Mouse (Mus musculus) limb, embryonic 11.5 days (tissue): ENCODE data around the gene Slc25a38. TPM values are rescaled to one million over a fixed set of nuclear protein-coding genes. Genes with fewer than 3 reads are reported as not detected.

Experiments
- ATAC-seq: fragments of 200-750 bp; cut with Nextera tagmentation; 2 replicates; pipeline ENCODE4 v1.8.0; 2017; ENCODE audit warnings: low read depth; ENCODE audit not compliant: insufficient number of reproducible peaks, low FRiP score, low TSS enrichment
- DNase-seq: peaks from one replicate; pipeline ENCODE4 v3.0.0-alpha.2; 2015; ENCODE audit warnings: low spot score
- H3K27ac ChIP-seq: fragments of 300-500 bp; sonication (generic); replicated peaks from 2 replicates; pipeline ENCODE4 v1.5.1; 2014; ENCODE audit warnings: low read depth, mild to moderate bottlenecking, low read length
- H3K27me3 ChIP-seq: fragments of 300-500 bp; sonication (generic); 2 replicates; pipeline ENCODE4 v1.6.1; 2014; ENCODE audit warnings: mild to moderate bottlenecking, low read length, mixed read lengths; ENCODE audit not compliant: control insufficient read depth, insufficient read depth
- H3K36me3 ChIP-seq: fragments of 300-500 bp; sonication (generic); 2 replicates; pipeline ENCODE4 v1.6.1; 2014; ENCODE audit warnings: mild to moderate bottlenecking, low read length, moderate library complexity, mixed read lengths; ENCODE audit not compliant: control insufficient read depth, insufficient read depth
- H3K4me1 ChIP-seq: fragments of 300-500 bp; sonication (generic); 2 replicates; pipeline ENCODE4 v1.6.1; 2014; ENCODE audit warnings: low read length, mixed read lengths; ENCODE audit not compliant: control insufficient read depth, insufficient read depth
- H3K4me2 ChIP-seq: fragments of 300-500 bp; sonication (generic); 2 replicates; pipeline ENCODE4 v1.6.1; 2014; ENCODE audit warnings: low read depth, mild to moderate bottlenecking, moderate library complexity; ENCODE audit not compliant: severe bottlenecking
- H3K4me3 ChIP-seq: fragments of 300-500 bp; sonication (generic); 2 replicates; pipeline ENCODE4 v1.5.1; 2014; ENCODE audit warnings: low read depth, low read length
- H3K9ac ChIP-seq: fragments of 300-500 bp; sonication (generic); 2 replicates; pipeline ENCODE4 v1.6.1; 2014; ENCODE audit warnings: mild to moderate bottlenecking, low read length
- H3K9me3 ChIP-seq: fragments of 300-500 bp; sonication (generic); 2 replicates; pipeline ENCODE4 v1.6.1; 2016; ENCODE audit warnings: low read length; ENCODE audit not compliant: control insufficient read depth
- WGBS: fragments of 180-500 bp; shearing (Covaris S2); extraction: QIAGEN DNeasy Blood & Tissue Kit; methylation state at CpG from one replicate; pipeline ENCODE4 v1.1.7; 2014; 5-methylcytosine and 5-hydroxymethylcytosine counted together
- polyA plus RNA-seq: library from polyadenylated mRNA; unstranded; fragments of >200 nt; fragmentation: Nextera tagmentation; extraction: Ambion mirVana; gene quantifications from 2 replicates; pipeline ENCODE4 v1.2.1, GENCODE M21; 2014

Gene Slc25a38
- polyA plus RNA-seq, 1 experiment from 2014 or later, result 38.7 TPM

DNA sequence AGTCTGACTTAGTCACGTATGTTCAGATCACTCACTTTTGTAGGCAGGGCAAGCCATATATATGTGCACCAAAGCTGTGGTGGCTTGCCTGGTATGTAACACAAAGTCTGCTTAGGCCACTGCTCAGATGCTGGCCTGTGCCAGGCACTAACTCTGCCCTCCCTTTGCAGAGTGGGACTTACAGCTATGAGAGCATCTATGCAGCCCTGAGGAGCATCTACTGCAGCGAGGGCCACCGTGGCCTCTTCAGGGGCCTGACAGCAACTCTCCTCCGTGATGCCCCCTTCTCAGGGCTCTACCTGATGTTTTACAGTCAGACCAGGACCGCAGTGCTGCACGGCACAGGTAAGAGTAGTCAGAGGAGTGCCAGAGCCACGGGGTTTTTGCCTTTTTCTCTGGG is 10.3 kb downstream of the Slc25a38 start:
- H3K9me3 ChIP-seq, result no peaks in the 10 kb centered on the region
- H3K4me3 ChIP-seq, result no peak overlapping the region
- H3K36me3 ChIP-seq, result peaks cover 17% of the 10 kb centered on the region
- no peaks in the 10 kb centered on the region for H3K27me3 ChIP-seq
- 89% methylated on average over 7 of the region's 7 CpGs for WGBS
- no peak overlapping the region for H3K27ac ChIP-seq
- no peak for ATAC-seq
- H3K9ac ChIP-seq, result no peak overlapping the region
- H3K4me2 ChIP-seq, result no peak overlapping the region
- no peaks in the 10 kb centered on the region for H3K4me1 ChIP-seq
- no peak for DNase-seq

DNA sequence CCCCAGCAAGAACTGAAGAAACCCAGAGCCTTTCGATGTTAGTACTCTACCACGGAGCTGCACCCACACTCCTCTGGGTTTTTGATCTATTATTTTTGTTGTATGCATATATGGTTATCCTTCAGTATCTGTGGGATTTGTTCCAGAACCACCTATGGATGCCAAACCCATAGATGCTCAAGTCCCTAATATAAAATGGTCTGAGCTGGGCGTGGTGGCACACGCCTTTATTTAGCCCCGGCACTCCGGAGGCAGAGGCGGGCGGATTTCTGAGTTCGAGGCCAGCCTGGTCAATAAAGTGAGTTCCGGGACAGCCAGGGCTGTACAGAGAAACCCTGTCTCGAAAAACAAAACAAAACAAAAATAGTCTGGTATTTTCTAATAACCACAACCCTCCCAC is 16.7 kb downstream of the Slc25a38 start:
- 65% methylated on average over 11 of the region's 11 CpGs for WGBS
- Histone ChIP-seq H3K27me3 (no peaks in the 10 kb centered on the region), H3K4me2 (peak overlapping the region; percentile 39; the same call in 1 of the 2 replicates), H3K27ac (peak overlapping the region; percentile 59; the same call in 1 of the 2 replicates), H3K4me1 (peaks cover 12% of the 10 kb centered on the region), H3K9me3 (no peaks in the 10 kb centered on the region), H3K4me3 (peak overlapping the region; percentile 99), H3K36me3 (peaks cover 34% of the 10 kb centered on the region), H3K9ac (0 out of 2 replicates have a peak overlapping the region, but pooled peaks have one; percentile 40)
- ATAC-seq (no peak; the same call in 1 of the 2 replicates), DNase-seq (no peak)

DNA sequence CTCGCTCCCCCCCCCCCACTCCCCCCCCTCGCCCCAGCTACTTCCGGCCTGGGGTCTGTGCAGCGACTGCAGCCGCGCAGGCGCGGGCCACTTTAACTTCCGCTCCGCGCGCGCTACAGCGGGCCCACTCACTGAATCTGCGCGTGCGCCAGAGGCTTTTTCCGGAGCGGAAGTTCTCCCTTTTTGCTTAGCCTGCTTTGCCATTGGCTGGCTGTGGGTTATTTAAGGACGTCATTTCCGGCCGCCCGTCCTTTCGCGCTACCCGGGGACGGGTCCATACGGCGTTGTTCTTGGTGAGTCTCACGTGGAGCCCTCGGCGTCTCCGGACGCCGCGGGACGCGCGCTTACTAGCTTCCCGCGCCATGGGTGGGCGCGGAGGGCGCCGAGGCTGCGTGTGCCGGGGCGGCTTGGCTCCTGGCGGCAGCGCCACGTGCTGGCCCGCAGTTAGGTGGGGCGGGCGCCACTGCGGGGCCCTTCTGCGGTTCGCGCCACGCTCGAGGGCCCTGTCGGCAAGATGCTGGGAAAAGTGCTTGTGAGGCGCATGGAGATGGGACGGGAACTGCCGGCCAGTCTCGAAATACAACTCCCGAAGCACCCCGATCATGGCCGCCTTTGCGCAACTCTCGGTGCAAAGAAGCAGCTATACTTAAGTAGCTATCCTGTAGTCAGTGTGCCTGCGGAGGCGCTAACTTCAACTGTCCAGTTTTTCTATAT is 17.5 kb downstream of the Slc25a38 start, which contains the start of gene Rpsa:
TSS of gene Rpsa (plus strand) at position 152 of the 714 bp plus-strand sequence.
- Histone ChIP-seq H3K27me3 (no peaks in the 10 kb centered on the region), H3K4me1 (peaks cover 12% of the 10 kb centered on the region), H3K9ac (peak within 1 kb of the TSS; percentile 100), H3K4me3 (peak within 1 kb of the TSS; percentile 99), H3K4me2 (peak within 1 kb of the TSS; percentile 86), H3K9me3 (no peaks in the 10 kb centered on the region), H3K36me3 (peaks cover 36% of the 10 kb centered on the region), H3K27ac (peak within 1 kb of the TSS; percentile 92)
- WGBS, result under 1% methylated on average over 70 of the region's 72 CpGs
- ATAC-seq, result peak; percentile 94
- peak; percentile 97 for DNase-seq

DNA sequence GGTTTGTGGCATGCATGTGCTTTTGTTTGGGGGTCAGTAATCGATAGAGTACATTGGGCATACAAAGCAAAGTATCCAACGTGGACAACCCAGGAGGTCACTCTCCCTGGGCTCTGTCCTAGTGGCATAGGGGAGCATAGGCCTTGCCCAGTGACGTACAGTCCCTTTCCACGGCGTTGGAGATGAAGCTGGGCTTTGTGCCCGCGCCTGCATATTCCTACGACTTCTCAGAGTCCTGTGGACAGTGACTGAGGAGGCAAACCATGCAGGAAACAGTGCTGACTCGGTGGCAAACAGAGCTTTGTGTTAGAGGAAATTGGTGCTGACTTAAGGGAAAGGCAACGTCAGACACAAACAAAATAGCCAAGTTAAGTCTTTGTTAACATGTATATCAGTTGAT is 19.1 kb downstream of the Slc25a38 start:
- peaks cover 31% of the 10 kb centered on the region for H3K36me3 ChIP-seq
- peak overlapping the region; percentile 99 for H3K4me3 ChIP-seq
- H3K4me2 ChIP-seq, result peak overlapping the region; percentile 86
- H3K27ac ChIP-seq, result no peak overlapping the region
- H3K9me3 ChIP-seq, result no peaks in the 10 kb centered on the region
- WGBS, result 81% methylated on average over 10 of the region's 10 CpGs
- H3K27me3 ChIP-seq, result no peaks in the 10 kb centered on the region
- DNase-seq, result no peak
- H3K4me1 ChIP-seq, result peaks cover 12% of the 10 kb centered on the region
- H3K9ac ChIP-seq, result peak overlapping the region; percentile 53
- ATAC-seq, result no peak

DNA sequence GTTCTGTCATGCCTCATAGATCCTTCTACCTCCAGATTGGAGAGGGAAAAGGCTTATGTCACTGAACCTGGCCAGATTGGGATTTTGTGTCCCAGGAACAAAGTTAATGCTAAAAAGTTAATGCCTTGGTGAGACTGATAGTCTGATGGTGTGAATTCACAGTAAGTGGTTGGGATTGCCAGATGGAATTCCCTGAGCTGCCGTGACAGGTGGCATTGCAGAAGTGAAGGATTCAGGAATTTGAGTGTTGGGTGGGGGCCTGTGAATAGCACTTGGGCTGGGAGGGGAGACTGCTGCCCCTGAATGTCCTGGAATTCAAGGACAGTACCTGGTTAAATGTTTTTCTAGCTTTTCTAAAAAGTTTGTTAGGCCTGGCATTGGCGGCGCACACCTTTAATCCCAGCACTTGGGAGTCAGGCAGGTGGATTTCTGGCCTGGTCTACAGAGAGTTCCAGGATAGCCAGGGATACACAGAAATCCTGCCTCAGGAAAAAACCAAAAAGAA is 21.7 kb downstream of the Slc25a38 start:
- H3K27ac ChIP-seq, result no peak overlapping the region
- peaks cover 10% of the 10 kb centered on the region for H3K4me1 ChIP-seq
- H3K9me3 ChIP-seq, result no peaks in the 10 kb centered on the region
- H3K36me3 ChIP-seq, result peaks cover 31% of the 10 kb centered on the region
- no peak overlapping the region for H3K9ac ChIP-seq
- DNase-seq (no peak), ATAC-seq (no peak)
- H3K27me3 ChIP-seq, result no peaks in the 10 kb centered on the region
- WGBS, result 90% methylated on average over 3 of the region's 3 CpGs
- no peak overlapping the region for H3K4me3 ChIP-seq
- H3K4me2 ChIP-seq, result no peak overlapping the region

DNA sequence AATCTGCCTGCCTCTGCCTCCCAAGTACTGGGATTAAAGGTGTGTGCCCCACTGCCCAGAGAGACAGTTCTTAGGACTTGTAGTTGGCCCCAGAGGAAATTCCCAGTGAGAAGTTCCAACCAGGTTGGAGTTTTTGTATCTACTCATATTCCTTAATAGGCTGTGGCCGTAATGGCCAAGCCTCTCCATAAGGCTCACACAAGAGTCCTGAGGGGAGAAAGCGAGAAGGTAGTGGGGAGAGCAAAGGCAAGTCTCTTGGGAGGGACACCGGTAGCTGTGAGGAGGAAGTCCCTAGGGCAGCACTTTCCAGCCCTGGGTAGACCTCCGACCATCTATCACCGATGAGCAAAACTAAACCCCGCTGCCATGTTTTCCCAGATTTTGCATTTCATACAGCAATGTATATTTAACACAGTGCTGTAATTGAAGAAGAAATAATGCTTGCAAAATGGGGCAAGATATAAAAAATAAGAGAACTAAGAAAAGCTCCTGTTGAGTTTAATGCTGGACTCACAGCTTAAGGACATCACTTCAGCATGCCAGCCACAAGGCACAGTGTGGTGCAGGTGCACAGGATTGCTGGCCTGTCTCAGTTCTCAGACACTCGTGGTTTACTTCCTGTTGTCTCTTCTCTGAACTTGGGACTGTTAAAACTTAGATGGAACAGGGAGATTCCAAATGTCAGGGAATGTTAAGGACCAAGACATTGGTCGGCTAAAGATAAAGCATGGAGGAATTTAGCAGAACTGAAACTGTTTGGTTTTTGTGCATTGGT is 23.0 kb downstream of the Slc25a38 start:
- DNase-seq (peak; percentile 34), ATAC-seq (no peak)
- Histone ChIP-seq H3K27me3 (no peaks in the 10 kb centered on the region), H3K4me3 (no peak overlapping the region), H3K4me1 (peaks cover 9% of the 10 kb centered on the region), H3K27ac (no peak overlapping the region), H3K9ac (no peak overlapping the region), H3K4me2 (no peak overlapping the region), H3K36me3 (peaks cover 31% of the 10 kb centered on the region), H3K9me3 (no peaks in the 10 kb centered on the region)
- WGBS, result 40% methylated on average over 8 of the region's 8 CpGs

DNA sequence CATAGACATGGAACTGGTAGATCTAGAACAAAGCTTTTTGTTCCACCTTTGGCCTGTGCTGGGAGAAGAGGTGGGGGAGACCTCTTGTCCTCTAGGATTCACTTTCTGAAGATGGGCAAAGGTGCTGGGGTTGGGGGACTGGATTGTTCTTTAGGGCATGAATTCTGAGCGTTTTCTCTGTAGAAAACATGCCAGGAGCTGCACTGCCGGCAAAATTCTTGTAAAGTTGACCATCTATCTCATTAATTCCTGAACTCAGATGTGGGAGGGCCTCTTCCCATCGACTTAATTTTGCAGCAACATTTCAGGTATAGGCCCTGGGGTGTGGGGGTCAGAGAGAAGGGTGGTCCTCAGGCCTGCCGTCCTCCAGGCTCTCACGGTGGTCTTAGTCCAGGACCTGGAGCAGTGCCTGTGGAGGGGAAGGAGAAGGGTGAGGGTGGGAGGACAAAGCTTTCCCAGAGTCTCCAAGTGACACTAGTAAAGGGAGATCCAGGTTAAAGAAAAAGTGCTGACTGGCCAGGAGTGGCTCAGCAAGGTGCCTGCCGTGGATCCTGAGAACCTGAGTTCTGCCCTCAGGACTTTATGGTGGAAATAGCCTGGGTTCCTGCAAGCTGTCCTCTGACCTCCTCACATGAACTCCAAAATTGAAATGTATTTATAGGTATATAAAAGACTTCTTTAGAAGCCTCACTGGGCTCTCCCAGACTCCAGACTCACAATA is 23.7 kb downstream of the Slc25a38 start:
- no peak overlapping the region for H3K4me3 ChIP-seq
- WGBS, result 47% methylated on average over 6 of the region's 6 CpGs
- no peak overlapping the region for H3K4me2 ChIP-seq
- H3K36me3 ChIP-seq, result peaks cover 28% of the 10 kb centered on the region
- no peak for ATAC-seq
- no peaks in the 10 kb centered on the region for H3K27me3 ChIP-seq
- H3K9ac ChIP-seq, result no peak overlapping the region
- no peak for DNase-seq
- H3K27ac ChIP-seq, result no peak overlapping the region
- H3K9me3 ChIP-seq, result no peaks in the 10 kb centered on the region
- H3K4me1 ChIP-seq, result peaks cover 4% of the 10 kb centered on the region

DNA sequence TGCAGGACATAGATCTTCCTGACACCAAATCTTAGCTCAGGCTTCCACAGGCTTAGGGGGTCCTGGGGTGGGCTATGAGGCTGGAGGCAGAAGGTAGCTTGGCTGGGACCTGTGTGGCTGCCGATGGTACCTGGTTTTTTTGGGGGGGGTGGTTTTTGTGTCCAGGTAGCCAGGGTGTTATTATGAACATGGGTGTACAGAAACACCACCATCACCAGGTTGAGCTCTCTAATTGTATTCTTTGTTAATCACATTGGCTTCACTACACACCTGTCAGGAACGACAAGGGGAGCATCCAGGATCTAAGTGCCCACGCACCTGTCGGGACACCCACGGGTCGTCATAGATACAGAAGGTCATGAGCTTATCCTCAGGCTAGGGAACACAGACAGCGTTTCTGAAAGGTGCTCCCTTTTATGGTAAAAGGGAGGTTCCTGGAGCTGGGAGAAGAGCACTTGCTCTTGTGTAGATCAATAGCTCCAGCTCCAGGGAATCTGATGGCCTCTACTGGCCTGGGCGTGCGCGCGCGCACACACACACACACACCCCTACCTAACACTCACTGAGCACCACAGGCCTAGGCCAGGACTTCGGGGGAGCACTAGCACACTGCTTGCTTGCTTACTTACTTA is 24.5 kb downstream of the Slc25a38 start:
- Histone ChIP-seq H3K4me2 (no peak overlapping the region), H3K27ac (no peak overlapping the region), H3K4me1 (no peaks in the 10 kb centered on the region), H3K36me3 (peaks cover 22% of the 10 kb centered on the region), H3K9ac (no peak overlapping the region), H3K4me3 (no peak overlapping the region), H3K9me3 (no peaks in the 10 kb centered on the region), H3K27me3 (no peaks in the 10 kb centered on the region)
- 88% methylated on average over 13 of the region's 13 CpGs for WGBS
- no peak for DNase-seq
- ATAC-seq, result no peak
